Mouse (Mus musculus) embryonic facial prominence, embryonic 13.5 days (tissue): ENCODE measurements at regions not wholly inside any gene's neighbourhood (a gene's known extent, or its start where the extent isn't known, plus 50 kb on each side); places are given as distances from the start of the nearest gene placed in this dataset.
"Not testable (repeated sequence)": the region's sequence is repeated elsewhere in the genome, so short reads cannot be mapped to it uniquely, and the experiment has no call there.

Experiments
- ATAC-seq: fragments of 200-750 bp; cut with Nextera tagmentation; 2 replicates; pipeline ENCODE4 v1.8.0; 2017; ENCODE audit warnings: low read depth; ENCODE audit not compliant: insufficient number of reproducible peaks, insufficient read depth, low FRiP score, low TSS enrichment
- H3K27ac ChIP-seq: fragments of 300-500 bp; sonication (generic); 2 replicates; pipeline ENCODE4 v1.5.1; 2015; ENCODE audit warnings: moderate library complexity, mild to moderate bottlenecking, inconsistent platforms
- H3K27me3 ChIP-seq: fragments of 300-500 bp; sonication (generic); 2 replicates; pipeline ENCODE4 v1.6.1; 2015; ENCODE audit warnings: mild to moderate bottlenecking, inconsistent platforms
- H3K36me3 ChIP-seq: fragments of 300-500 bp; sonication (generic); 2 replicates; pipeline ENCODE4 v1.6.1; 2015; ENCODE audit warnings: mild to moderate bottlenecking, inconsistent platforms
- H3K4me1 ChIP-seq: fragments of 300-500 bp; sonication (generic); 2 replicates; pipeline ENCODE4 v1.6.1; 2015; ENCODE audit warnings: inconsistent platforms
- H3K4me2 ChIP-seq: fragments of 300-500 bp; sonication (generic); 2 replicates; pipeline ENCODE4 v1.6.1; 2015; ENCODE audit warnings: moderate library complexity, mild to moderate bottlenecking, inconsistent platforms
- H3K4me3 ChIP-seq: fragments of 300-500 bp; sonication (generic); 2 replicates; pipeline ENCODE4 v1.5.1; 2015; ENCODE audit warnings: mild to moderate bottlenecking, inconsistent platforms
- H3K9ac ChIP-seq: fragments of 300-500 bp; sonication (generic); 2 replicates; pipeline ENCODE4 v1.6.1; 2015; ENCODE audit warnings: mild to moderate bottlenecking, inconsistent platforms
- H3K9me3 ChIP-seq: fragments of 300-500 bp; sonication (generic); 2 replicates; pipeline ENCODE4 v1.6.1; 2016; ENCODE audit warnings: inconsistent platforms
- WGBS: fragments of 180-500 bp; shearing (Covaris S2); methylation state at CpG from one replicate; pipeline ENCODE4 v1.1.7; 2015; ENCODE audit warnings: mixed read lengths; 5-methylcytosine and 5-hydroxymethylcytosine counted together

- no peak overlapping the region for H3K4me2 ChIP-seq
- no peaks in the 10 kb centered on the region for H3K4me1 ChIP-seq
- no peak overlapping the region for H3K27ac ChIP-seq
- H3K36me3 ChIP-seq = no peaks in the 10 kb centered on the region
- H3K9ac ChIP-seq = no peak overlapping the region
- 71% methylated on average over 1 of the region's 1 CpGs for WGBS
- no peaks in the 10 kb centered on the region for H3K9me3 ChIP-seq
- no peak overlapping the region for H3K4me3 ChIP-seq
- ATAC-seq = no peak
- no peaks in the 10 kb centered on the region for H3K27me3 ChIP-seq
Measured at GRCm38 (mm10) chr5:28798361-28798760, 331.3 kb upstream of the Shh start.

- WGBS = 96% methylated on average over 6 of the region's 6 CpGs
- no peak overlapping the region for H3K27ac ChIP-seq
- H3K4me3 ChIP-seq = no peak overlapping the region
- H3K4me1 ChIP-seq = no peaks in the 10 kb centered on the region
- no peak overlapping the region for H3K4me2 ChIP-seq
- H3K36me3 ChIP-seq = no peaks in the 10 kb centered on the region
- H3K9ac ChIP-seq = no peak overlapping the region
- H3K9me3 ChIP-seq = no peaks in the 10 kb centered on the region
- H3K27me3 ChIP-seq = no peaks in the 10 kb centered on the region
- peak; percentile 23; the same call in 1 of the 2 replicates for ATAC-seq
Measured at GRCm38 (mm10) chr5:28795130-28795758, 328.2 kb upstream of the Shh start.

- H3K4me1 ChIP-seq = no peaks in the 10 kb centered on the region
- H3K27ac ChIP-seq = no peak overlapping the region
- H3K9ac ChIP-seq = no peak overlapping the region
- no peak for ATAC-seq
- no peak overlapping the region for H3K4me2 ChIP-seq
- 85% methylated on average over 2 of the region's 2 CpGs for WGBS
- H3K36me3 ChIP-seq = no peaks in the 10 kb centered on the region
- no peaks in the 10 kb centered on the region for H3K27me3 ChIP-seq
- no peak overlapping the region for H3K4me3 ChIP-seq
- H3K9me3 ChIP-seq = no peaks in the 10 kb centered on the region
Measured at GRCm38 (mm10) chr5:28793781-28794180, 326.7 kb upstream of the Shh start.

- Histone ChIP-seq H3K9ac (no peak overlapping the region), H3K4me1 (no peaks in the 10 kb centered on the region), H3K27me3 (no peaks in the 10 kb centered on the region), H3K4me3 (no peak overlapping the region), H3K36me3 (no peaks in the 10 kb centered on the region), H3K27ac (no peak overlapping the region), H3K4me2 (no peak overlapping the region), H3K9me3 (no peaks in the 10 kb centered on the region)
- 69% methylated on average over 11 of the region's 11 CpGs for WGBS
- ATAC-seq = no peak
Measured at GRCm38 (mm10) chr5:28785347-28786060, 318.4 kb upstream of the Shh start.

GRCm38 (mm10) chr5:28784339-28784966 is 317.4 kb upstream of the Shh start:
- H3K9me3 ChIP-seq = no peaks in the 10 kb centered on the region
- H3K4me2 ChIP-seq = no peak overlapping the region
- no peak overlapping the region for H3K9ac ChIP-seq
- H3K4me3 ChIP-seq = no peak overlapping the region
- no peak overlapping the region for H3K27ac ChIP-seq
- ATAC-seq = no peak
- H3K27me3 ChIP-seq = no peaks in the 10 kb centered on the region
- 91% methylated on average over 6 of the region's 6 CpGs for WGBS
- no peaks in the 10 kb centered on the region for H3K36me3 ChIP-seq
- no peaks in the 10 kb centered on the region for H3K4me1 ChIP-seq

- Histone ChIP-seq H3K27ac (no peak overlapping the region), H3K36me3 (no peaks in the 10 kb centered on the region), H3K9ac (no peak overlapping the region), H3K27me3 (no peaks in the 10 kb centered on the region), H3K9me3 (no peaks in the 10 kb centered on the region), H3K4me2 (no peak overlapping the region), H3K4me1 (no peaks in the 10 kb centered on the region), H3K4me3 (no peak overlapping the region)
- no peak for ATAC-seq
- WGBS = 84% methylated on average over 2 of the region's 2 CpGs
Measured at GRCm38 (mm10) chr5:28775648-28776359, 308.7 kb upstream of the Shh start.

GRCm38 (mm10) chr5:28771796-28772195 is 304.7 kb upstream of the Shh start:
- no peaks in the 10 kb centered on the region for H3K9me3 ChIP-seq
- no peak overlapping the region for H3K27ac ChIP-seq
- H3K4me1 ChIP-seq = no peaks in the 10 kb centered on the region
- H3K4me2 ChIP-seq = no peak overlapping the region
- 90% methylated on average over 1 of the region's 1 CpGs for WGBS
- no peak overlapping the region for H3K4me3 ChIP-seq
- no peaks in the 10 kb centered on the region for H3K36me3 ChIP-seq
- ATAC-seq = no peak
- no peak overlapping the region for H3K9ac ChIP-seq
- H3K27me3 ChIP-seq = no peaks in the 10 kb centered on the region

- Histone ChIP-seq H3K27ac (no peak overlapping the region), H3K4me2 (no peak overlapping the region), H3K9me3 (0 out of 2 replicates have a peak, but pooled peaks cover 8% of the 10 kb centered on the region), H3K4me3 (no peak overlapping the region), H3K4me1 (no peaks in the 10 kb centered on the region), H3K27me3 (no peaks in the 10 kb centered on the region), H3K9ac (no peak overlapping the region), H3K36me3 (no peaks in the 10 kb centered on the region)
- WGBS = 82% methylated on average over 6 of the region's 6 CpGs
- no peak for ATAC-seq
Measured at GRCm38 (mm10) chr5:28756171-28756948, 289.3 kb upstream of the Shh start.

GRCm38 (mm10) chr5:28751821-28752220 is 284.8 kb upstream of the Shh start:
- not testable (repeated sequence) for H3K36me3 ChIP-seq, ATAC-seq

GRCm38 (mm10) chr5:28734768-28735167 is 267.7 kb upstream of the Shh start:
- H3K36me3 ChIP-seq = no peaks in the 10 kb centered on the region
- H3K4me2 ChIP-seq = no peak overlapping the region
- 73% methylated on average over 3 of the region's 3 CpGs for WGBS
- no peaks in the 10 kb centered on the region for H3K9me3 ChIP-seq
- no peak overlapping the region for H3K27ac ChIP-seq
- no peak overlapping the region for H3K4me3 ChIP-seq
- no peaks in the 10 kb centered on the region for H3K27me3 ChIP-seq
- H3K9ac ChIP-seq = no peak overlapping the region
- no peak for ATAC-seq
- no peaks in the 10 kb centered on the region for H3K4me1 ChIP-seq

More at GRCm38 (mm10) chr5:28751821-28752220, 284.8 kb upstream of the Shh start:
- not testable (repeated sequence) for H3K27ac ChIP-seq, H3K9ac ChIP-seq, H3K4me1 ChIP-seq, H3K4me2 ChIP-seq, H3K4me3 ChIP-seq, H3K9me3 ChIP-seq, H3K27me3 ChIP-seq

GRCm38 (mm10) chr5:28722067-28722466 is 255.0 kb upstream of the Shh start:
- no peak overlapping the region for H3K4me2 ChIP-seq
- no peak overlapping the region for H3K9ac ChIP-seq
- 81% methylated on average over 3 of the region's 3 CpGs for WGBS
- H3K9me3 ChIP-seq = no peaks in the 10 kb centered on the region
- no peaks in the 10 kb centered on the region for H3K27me3 ChIP-seq
- H3K27ac ChIP-seq = no peak overlapping the region
- H3K36me3 ChIP-seq = no peaks in the 10 kb centered on the region
- H3K4me1 ChIP-seq = no peaks in the 10 kb centered on the region
- no peak for ATAC-seq
- no peak overlapping the region for H3K4me3 ChIP-seq
